Mouse (Mus musculus) midbrain, postnatal 0 days (tissue): ENCODE data around the gene Gm10721. TPM values are rescaled to one million over a fixed set of nuclear protein-coding genes. Genes with fewer than 3 reads are reported as not detected.
"Not testable (repeated sequence)": the region's sequence is repeated elsewhere in the genome, so short reads cannot be mapped to it uniquely, and the experiment has no call there.

ENCODE experiments used
- ATAC-seq: fragments of 200-750 bp; cut with Nextera tagmentation; 2 replicates; pipeline ENCODE4 v1.8.0; 2017; ENCODE audit warnings: moderate number of reproducible peaks, mild to moderate bottlenecking, moderate TSS enrichment, moderate library complexity; ENCODE audit not compliant: low FRiP score
- DNase-seq: peaks from one replicate; pipeline ENCODE4 v3.0.0-alpha.2; 2015; ENCODE audit warnings: low spot score
- H3K27ac ChIP-seq: fragments of 300-500 bp; sonication (generic); 2 replicates; pipeline ENCODE4 v1.5.1; 2014; ENCODE audit warnings: low read depth, mild to moderate bottlenecking, low read length, mixed read lengths
- H3K27me3 ChIP-seq: fragments of 300-500 bp; sonication (generic); 2 replicates; pipeline ENCODE4 v1.6.1; 2014; ENCODE audit warnings: low read length, control low read depth, mixed read lengths; ENCODE audit not compliant: insufficient read depth
- H3K36me3 ChIP-seq: fragments of 300-500 bp; sonication (generic); 2 replicates; pipeline ENCODE4 v1.6.1; 2014; ENCODE audit warnings: low read length, control low read depth, mixed read lengths; ENCODE audit not compliant: insufficient read depth
- H3K4me1 ChIP-seq: fragments of 300-500 bp; sonication (generic); 2 replicates; pipeline ENCODE4 v1.6.1; 2014; ENCODE audit warnings: mild to moderate bottlenecking, control low read depth, antibody characterized with exemption, low read length, mixed read lengths; ENCODE audit not compliant: insufficient read depth
- H3K4me2 ChIP-seq: fragments of 300-500 bp; sonication (generic); 2 replicates; pipeline ENCODE4 v1.6.1; 2014; ENCODE audit warnings: low read depth, mild to moderate bottlenecking, low read length, mixed read lengths; ENCODE audit not compliant: poor library complexity, severe bottlenecking
- H3K4me3 ChIP-seq: fragments of 300-500 bp; sonication (generic); 2 replicates; pipeline ENCODE4 v1.5.1; 2014; ENCODE audit warnings: low read depth, mild to moderate bottlenecking, low read length, moderate library complexity
- H3K9ac ChIP-seq: fragments of 300-500 bp; sonication (generic); replicated peaks from 2 replicates; pipeline ENCODE4 v1.6.1; 2014; ENCODE audit warnings: mild to moderate bottlenecking, low read length, moderate library complexity, mixed read lengths; ENCODE audit not compliant: poor library complexity, severe bottlenecking
- H3K9me3 ChIP-seq: fragments of 300-500 bp; sonication (generic); 2 replicates; pipeline ENCODE4 v1.6.1; 2016; ENCODE audit warnings: low read length, control low read depth
- WGBS: fragments of 180-500 bp; shearing (Covaris S2); extraction: QIAGEN DNeasy Blood & Tissue Kit; methylation state at CpG from one replicate; pipeline ENCODE4 v1.1.7; 2014; 5-methylcytosine and 5-hydroxymethylcytosine counted together
- microRNA-seq: library from miRNA; unstranded; fragments of <30 nt; microRNA quantifications from one replicate; pipeline ENCODE4, GENCODE M21; 2016; ENCODE audit warnings: borderline number of aligned reads
- polyA plus RNA-seq: library from polyadenylated mRNA; unstranded; fragments of >200 nt; fragmentation: Nextera tagmentation; extraction: Ambion mirVana; gene quantifications from 2 replicates; pipeline ENCODE4 v1.2.1, GENCODE M21; 2015
- total RNA-seq: library from RNA; depleted of rRNA; stranded (reverse); fragments of >200 nt; gene quantifications from 2 replicates; pipeline ENCODE4 v1.2.3, GENCODE M21; 2014; rRNA removed

The Gm10721 gene
- total and polyA plus RNA-seq, 2 experiments from 2014 or later = not detected

GRCm38 (mm10) chr9:3030677-3031318, 17.9 kb downstream of the Gm10721 start:
- not testable (repeated sequence) for H3K4me2 ChIP-seq, H3K9ac ChIP-seq, H3K36me3 ChIP-seq, H3K4me1 ChIP-seq, H3K9me3 ChIP-seq, H3K4me3 ChIP-seq, H3K27ac ChIP-seq, H3K27me3 ChIP-seq
- ATAC-seq = 0 out of 2 replicates have a peak, but pooled peaks have one; percentile 48
- peak; percentile 94 for DNase-seq
- 70% methylated on average over 2 of the region's 10 CpGs for WGBS

DNA sequence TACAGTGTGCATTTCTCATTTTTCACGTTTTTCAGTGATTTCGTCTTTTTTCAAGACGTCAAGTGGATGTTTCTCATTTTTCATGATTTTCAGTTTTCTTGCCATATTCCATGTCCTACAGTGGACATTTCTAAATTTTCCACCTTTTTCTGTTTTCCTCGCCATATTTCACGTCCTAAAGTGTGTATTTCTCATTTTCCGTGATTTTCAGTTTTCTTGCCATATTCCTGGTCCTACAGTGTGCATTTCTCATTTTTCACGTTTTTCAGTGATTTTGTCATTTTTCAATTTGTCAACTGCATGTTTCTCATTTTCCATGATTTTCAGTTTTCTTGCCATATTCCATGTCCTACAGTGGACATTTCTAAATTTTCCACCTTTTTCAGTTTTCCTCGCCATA, 21.4 kb downstream of the Gm10721 start, which contains the start of gene Gm17535:
Gene Gm17535 (plus strand): TSS at position 301 of the 400 bp plus-strand sequence.
- not testable (repeated sequence) for H3K4me2 ChIP-seq, H3K4me1 ChIP-seq, DNase-seq, H3K36me3 ChIP-seq, H3K4me3 ChIP-seq, H3K27me3 ChIP-seq, H3K9me3 ChIP-seq, H3K27ac ChIP-seq, H3K9ac ChIP-seq, ATAC-seq
- WGBS = no CpG with 5 or more reads among the region's 8 CpGs

- H3K4me2 ChIP-seq, H3K27ac ChIP-seq, ATAC-seq, H3K4me3 ChIP-seq, DNase-seq, H3K27me3 ChIP-seq, H3K9ac ChIP-seq, H3K4me1 ChIP-seq, H3K9me3 ChIP-seq, H3K36me3 ChIP-seq: not testable (repeated sequence)
- 79% methylated on average over 6 of the region's 8 CpGs for WGBS
Measured at GRCm38 (mm10) chr9:3036577-3036976, 23.6 kb downstream of the Gm10721 start, which contains the start of gene Gm10715. Gene Gm10715, plus strand, starts transcription at chr9:3036877.

DNA sequence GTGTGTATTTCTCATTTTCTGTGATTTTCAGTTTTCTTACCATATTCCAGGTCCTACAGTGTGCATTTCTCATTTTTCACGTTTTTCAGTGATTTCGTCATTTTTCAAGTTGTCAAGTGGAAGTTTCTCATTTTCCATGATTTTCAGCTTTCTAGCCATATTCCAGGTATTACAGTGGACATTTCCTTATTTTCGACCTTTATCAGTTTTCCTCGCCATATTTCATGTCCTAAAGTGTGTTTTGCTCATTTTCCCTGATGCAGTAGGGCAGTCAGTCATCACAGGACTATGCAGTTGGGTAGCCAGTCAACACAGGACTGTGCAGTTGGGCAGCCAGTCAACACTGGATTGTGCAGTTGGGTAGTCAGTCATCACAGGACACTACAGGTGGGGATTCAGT, 25.2 kb downstream of the Gm10721 start:
- not testable (repeated sequence) for H3K27me3 ChIP-seq, ATAC-seq, H3K4me2 ChIP-seq, H3K9ac ChIP-seq, H3K36me3 ChIP-seq, DNase-seq, H3K4me3 ChIP-seq, H3K4me1 ChIP-seq, H3K27ac ChIP-seq, H3K9me3 ChIP-seq
- 63% methylated on average over 4 of the region's 4 CpGs for WGBS

Small RNAs within 50 kb of the gene (microRNA-seq; reads per million reads assigned to microRNA genes)
- not detected for gene Mir101c

Other genes starting within 250 kb of the Gm10721 start
- gene Gm10722, start 12.2 kb upstream of the Gm10721 start, total RNA-seq = not detected in 2 replicates
- not detected in 2 replicates for gene Gm10722, start 12.2 kb upstream of the Gm10721 start, polyA plus RNA-seq
- not detected in 2 replicates for gene Gm11168, start 9.8 kb upstream of the Gm10721 start, total RNA-seq
- gene Gm11168, start 9.8 kb upstream of the Gm10721 start, polyA plus RNA-seq = not detected in 2 replicates
- not detected in 2 replicates for gene Gm10720, start 2.5 kb downstream of the Gm10721 start, total RNA-seq
- gene Gm10720, start 2.5 kb downstream of the Gm10721 start, polyA plus RNA-seq = not detected in 2 replicates
- 2.1 TPM in 1 of 2 replicates, not detected in the other for gene Gm10719, start 4.3 kb downstream of the Gm10721 start, total RNA-seq
- gene Gm10719, start 4.3 kb downstream of the Gm10721 start, polyA plus RNA-seq = 0.27 TPM in 1 of 2 replicates, not detected in the other
- gene Gm10718, start 10.4 kb downstream of the Gm10721 start, total RNA-seq = 1.2 TPM in 1 of 2 replicates, not detected in the other
- 0.27 TPM in 1 of 2 replicates, not detected in the other for gene Gm10718, start 10.4 kb downstream of the Gm10721 start, polyA plus RNA-seq
- not detected in 2 replicates for gene Gm10717, start 12.3 kb downstream of the Gm10721 start, total RNA-seq
- 0.56 TPM in 1 of 2 replicates, not detected in the other for gene Gm10717, start 12.3 kb downstream of the Gm10721 start, polyA plus RNA-seq
- not detected in 2 replicates for gene Gm17535, start 21.5 kb downstream of the Gm10721 start, total RNA-seq
- gene Gm17535, start 21.5 kb downstream of the Gm10721 start, polyA plus RNA-seq = not detected in 2 replicates
- not detected in 2 replicates for gene Gm10715, start 23.7 kb downstream of the Gm10721 start, total RNA-seq
- not detected in 2 replicates for gene Gm10715, start 23.7 kb downstream of the Gm10721 start, polyA plus RNA-seq